Mouse (Mus musculus): ENCODE measurements around the gene Klc1. TPM values are rescaled to one million over a fixed set of nuclear protein-coding genes. Genes with fewer than 3 reads are reported as not detected.

Gene Klc1
- polyA plus RNA-seq, 1 experiment from 2014 or later: 9.6 TPM

DNA sequence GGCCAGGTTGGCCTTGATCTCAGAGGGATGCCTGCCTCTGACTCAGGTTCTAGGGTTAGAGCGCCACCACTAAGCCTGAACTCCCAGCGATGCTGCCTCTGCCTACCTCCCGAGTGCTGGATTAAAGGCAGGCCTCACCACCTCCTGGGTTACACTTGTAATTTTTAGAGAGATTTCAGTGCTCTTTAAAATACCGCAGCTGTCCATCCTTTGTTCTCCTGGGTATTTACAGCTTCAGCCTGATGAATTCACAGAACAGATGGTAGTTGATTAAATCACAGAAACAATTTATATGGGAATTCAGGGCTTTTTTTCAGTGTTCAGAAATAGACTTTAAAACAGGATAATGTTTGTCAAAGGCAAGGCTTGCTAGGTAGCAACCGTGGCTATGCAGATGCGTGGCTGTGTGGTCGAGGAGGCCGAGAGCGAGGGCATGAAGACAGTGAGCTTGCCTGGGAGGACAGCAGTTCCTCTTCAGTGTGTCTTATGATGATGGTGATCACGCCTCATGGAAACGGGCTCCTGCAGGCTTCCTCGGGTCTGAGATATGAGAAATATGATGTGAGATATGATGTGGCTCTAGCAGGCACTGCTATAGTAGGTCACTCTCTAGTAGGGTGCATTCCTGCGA is 32.9 kb downstream of the Klc1 start:
- no peak overlapping the region for H3K4me3 ChIP-seq (ENCODE audit: low read depth, low read length)
- H3K9me3 ChIP-seq (ENCODE audit: low read length): no peaks in the 10 kb centered on the region
- H3K4me1 ChIP-seq (ENCODE audit: insufficient read depth): peaks cover 4% of the 10 kb centered on the region
- no peak for ATAC-seq
- H3K27me3 ChIP-seq (ENCODE audit: insufficient read depth, low read length): no peaks in the 10 kb centered on the region
- DNase-seq: no peak
- H3K27ac ChIP-seq (ENCODE audit: low read depth): peak overlapping the region; percentile 90
- TF ChIP-seq EP300 (IDR thresholded peaks at IDR 0.05; ENCODE audit: low read depth): no peak
- TF ChIP-seq CTCF (IDR thresholded peaks at IDR 0.05; ENCODE audit: low read depth): no peak
- H3K4me2 ChIP-seq (ENCODE audit: low read depth, low read length): no peak overlapping the region
- H3K9ac ChIP-seq (replicated peaks): no peak overlapping the region
- peaks cover 58% of the 10 kb centered on the region for H3K36me3 ChIP-seq (replicated peaks; ENCODE audit: insufficient read depth, low read length)
- WGBS (ENCODE audit: insufficient replicate concordance): 86% methylated on average over 13 of the region's 13 CpGs

DNA sequence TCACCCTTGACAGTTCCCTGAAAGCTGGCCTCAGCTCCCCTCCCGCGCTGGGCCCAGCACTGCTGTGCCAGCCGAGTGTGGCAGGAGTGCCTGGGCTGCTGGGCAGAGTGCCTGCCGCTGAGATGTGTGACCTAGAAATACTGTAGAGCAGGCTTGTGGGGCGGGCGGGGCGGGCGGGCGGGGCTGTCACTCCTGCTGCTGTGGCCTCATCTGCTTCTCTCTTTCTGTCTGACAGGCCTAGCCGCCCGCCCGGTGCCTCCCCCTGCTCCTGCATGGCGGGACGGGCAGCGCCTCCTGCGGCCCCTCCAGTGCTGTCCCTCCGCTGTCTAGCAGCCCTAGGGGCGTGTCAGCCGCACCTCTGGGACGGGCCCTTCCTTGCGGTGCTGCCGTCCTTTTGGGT is 35.5 kb downstream of the Klc1 start:
- H3K9me3 ChIP-seq (ENCODE audit: low read length): no peaks in the 10 kb centered on the region
- no peak overlapping the region for H3K9ac ChIP-seq (replicated peaks)
- H3K27ac ChIP-seq (ENCODE audit: low read depth): no peak overlapping the region
- H3K4me1 ChIP-seq (ENCODE audit: insufficient read depth): peaks cover 1% of the 10 kb centered on the region
- no peak for DNase-seq
- H3K36me3 ChIP-seq (replicated peaks; ENCODE audit: insufficient read depth, low read length): peaks cover 52% of the 10 kb centered on the region
- no peaks in the 10 kb centered on the region for H3K27me3 ChIP-seq (ENCODE audit: insufficient read depth, low read length)
- ATAC-seq: no peak
- 72% methylated on average over 22 of the region's 22 CpGs for WGBS (ENCODE audit: insufficient replicate concordance)
- H3K4me2 ChIP-seq (ENCODE audit: low read depth, low read length): no peak overlapping the region
- H3K4me3 ChIP-seq (ENCODE audit: low read depth, low read length): no peak overlapping the region
- TF ChIP-seq EP300 (IDR thresholded peaks at IDR 0.05; ENCODE audit: low read depth) (no peak), CTCF (IDR thresholded peaks at IDR 0.05; ENCODE audit: low read depth) (no peak)

GRCm38 (mm10) chr12:111794526-111795179 is 36.0 kb downstream of the Klc1 start:
- Histone ChIP-seq H3K36me3 (replicated peaks; ENCODE audit: insufficient read depth, low read length) (peaks cover 52% of the 10 kb centered on the region), H3K4me2 (ENCODE audit: low read depth, low read length) (no peak overlapping the region), H3K9ac (replicated peaks) (no peak overlapping the region), H3K4me1 (ENCODE audit: insufficient read depth) (no peaks in the 10 kb centered on the region; the same call in 1 of the 2 replicates), H3K27me3 (ENCODE audit: insufficient read depth, low read length) (no peaks in the 10 kb centered on the region), H3K4me3 (ENCODE audit: low read depth, low read length) (no peak overlapping the region), H3K9me3 (ENCODE audit: low read length) (no peaks in the 10 kb centered on the region), H3K27ac (ENCODE audit: low read depth) (no peak overlapping the region)
- ATAC-seq: no peak
- WGBS (ENCODE audit: insufficient replicate concordance): 94% methylated on average over 18 of the region's 18 CpGs
- DNase-seq: no peak
- no peak for TF ChIP-seq CTCF (IDR thresholded peaks at IDR 0.05; ENCODE audit: low read depth)
- TF ChIP-seq EP300 (IDR thresholded peaks at IDR 0.05; ENCODE audit: low read depth): no peak

- H3K27me3 ChIP-seq (ENCODE audit: insufficient read depth, low read length): no peaks in the 10 kb centered on the region
- H3K27ac ChIP-seq (ENCODE audit: low read depth): no peak overlapping the region
- ATAC-seq (no peak), DNase-seq (no peak)
- no peaks in the 10 kb centered on the region; the same call in 1 of the 2 replicates for H3K4me1 ChIP-seq (ENCODE audit: insufficient read depth)
- H3K36me3 ChIP-seq (replicated peaks; ENCODE audit: insufficient read depth, low read length): peaks cover 52% of the 10 kb centered on the region
- no peak overlapping the region for H3K9ac ChIP-seq (replicated peaks)
- H3K4me3 ChIP-seq (ENCODE audit: low read depth, low read length): no peak overlapping the region
- 87% methylated on average over 28 of the region's 28 CpGs for WGBS (ENCODE audit: insufficient replicate concordance)
- no peak overlapping the region for H3K4me2 ChIP-seq (ENCODE audit: low read depth, low read length)
- TF ChIP-seq CTCF (IDR thresholded peaks at IDR 0.05; ENCODE audit: low read depth) (no peak), EP300 (IDR thresholded peaks at IDR 0.05; ENCODE audit: low read depth) (no peak)
- H3K9me3 ChIP-seq (ENCODE audit: low read length): no peaks in the 10 kb centered on the region
These were observed 36.7 kb downstream of the Klc1 start for GRCm38 (mm10) chr12:111795180-111795895.

DNA sequence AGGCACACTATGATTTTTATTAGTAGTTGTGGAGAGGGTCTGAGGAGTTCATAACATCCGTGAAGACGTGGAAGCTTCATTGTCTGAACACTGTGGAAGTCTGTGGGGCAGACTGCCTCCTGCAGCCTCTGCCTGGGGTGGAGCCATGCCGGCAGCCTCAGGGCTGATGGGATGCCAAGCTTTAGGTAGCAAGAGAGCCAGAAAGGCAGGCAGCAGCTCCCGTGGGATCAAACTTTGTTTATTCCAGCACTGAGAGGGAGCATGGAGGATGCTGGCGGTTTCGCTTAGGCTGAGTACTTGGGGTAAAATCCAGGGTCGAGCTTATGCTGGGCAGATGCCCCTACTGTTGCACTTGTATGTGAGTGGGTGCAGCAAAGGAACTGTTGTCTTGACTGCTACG is 38.6 kb downstream of the Klc1 start:
- 84% methylated on average over 8 of the region's 8 CpGs for WGBS (ENCODE audit: insufficient replicate concordance)

GRCm38 (mm10) chr12:111798493-111798892 is 39.8 kb downstream of the Klc1 start:
- TF ChIP-seq EP300 (IDR thresholded peaks at IDR 0.05; ENCODE audit: low read depth) (no peak), CTCF (IDR thresholded peaks at IDR 0.05; ENCODE audit: low read depth) (no peak)
- no peak overlapping the region for H3K9ac ChIP-seq (replicated peaks)

More for the DNA sequence above, 38.6 kb downstream of the Klc1 start:
- no peak for DNase-seq
- no peak for TF ChIP-seq EP300 (IDR thresholded peaks at IDR 0.05; ENCODE audit: low read depth)
- no peak for TF ChIP-seq CTCF (IDR thresholded peaks at IDR 0.05; ENCODE audit: low read depth)
- no peak for ATAC-seq
- Histone ChIP-seq H3K4me2 (ENCODE audit: low read depth, low read length) (no peak overlapping the region), H3K27ac (ENCODE audit: low read depth) (no peak overlapping the region), H3K9ac (replicated peaks) (no peak overlapping the region), H3K4me3 (ENCODE audit: low read depth, low read length) (no peak overlapping the region), H3K9me3 (ENCODE audit: low read length) (no peaks in the 10 kb centered on the region), H3K4me1 (ENCODE audit: insufficient read depth) (no peaks in the 10 kb centered on the region), H3K36me3 (replicated peaks; ENCODE audit: insufficient read depth, low read length) (peaks cover 48% of the 10 kb centered on the region), H3K27me3 (ENCODE audit: insufficient read depth, low read length) (no peaks in the 10 kb centered on the region)

More at GRCm38 (mm10) chr12:111798493-111798892, 39.8 kb downstream of the Klc1 start:
- 89% methylated on average over 13 of the region's 13 CpGs for WGBS (ENCODE audit: insufficient replicate concordance)
- ATAC-seq (no peak), DNase-seq (no peak)
- H3K4me2 ChIP-seq (ENCODE audit: low read depth, low read length): no peak overlapping the region
- no peak overlapping the region for H3K27ac ChIP-seq (ENCODE audit: low read depth)
- H3K9me3 ChIP-seq (ENCODE audit: low read length): no peaks in the 10 kb centered on the region
- H3K36me3 ChIP-seq (replicated peaks; ENCODE audit: insufficient read depth, low read length): peaks cover 48% of the 10 kb centered on the region
- H3K4me3 ChIP-seq (ENCODE audit: low read depth, low read length): no peak overlapping the region
- H3K27me3 ChIP-seq (ENCODE audit: insufficient read depth, low read length): no peaks in the 10 kb centered on the region
- H3K4me1 ChIP-seq (ENCODE audit: insufficient read depth): no peaks in the 10 kb centered on the region

All from liver, postnatal 0 days (tissue).